Mouse (Mus musculus) embryonic facial prominence, embryonic 10.5 days (tissue): Measurements from ENCODE around the gene Ints4. TPM values are rescaled to one million over a fixed set of nuclear protein-coding genes. Genes with fewer than 3 reads are reported as not detected.
"Not testable (repeated sequence)": the region's sequence is repeated elsewhere in the genome, so short reads cannot be mapped to it uniquely, and the experiment has no call there.

Experiments used
- DNase-seq: peaks from one replicate; pipeline ENCODE4 v3.0.0-alpha.2; 2017; ENCODE audit warnings: low spot score
- H3K27ac ChIP-seq: fragments of 300-500 bp; sonication (generic); replicated peaks from 2 replicates; pipeline ENCODE4 v1.5.1; 2016; ENCODE audit warnings: mild to moderate bottlenecking
- H3K27me3 ChIP-seq: fragments of 300-500 bp; sonication (generic); replicated peaks from 2 replicates; pipeline ENCODE4 v1.6.1; 2016; ENCODE audit warnings: low read depth, mild to moderate bottlenecking; ENCODE audit not compliant: poor library complexity, severe bottlenecking
- H3K36me3 ChIP-seq: fragments of 300-500 bp; sonication (generic); replicated peaks from 2 replicates; pipeline ENCODE4 v1.6.1; 2016; ENCODE audit warnings: mild to moderate bottlenecking, moderate library complexity
- H3K4me1 ChIP-seq: fragments of 300-500 bp; sonication (generic); 2 replicates; pipeline ENCODE4 v1.6.1; 2016
- H3K4me3 ChIP-seq: fragments of 300-500 bp; sonication (generic); 2 replicates; pipeline ENCODE4 v1.5.1; 2016; ENCODE audit warnings: mild to moderate bottlenecking, moderate library complexity
- H3K9me3 ChIP-seq: fragments of 300-500 bp; sonication (generic); 2 replicates; pipeline ENCODE4 v1.6.1; 2016; ENCODE audit warnings: mild to moderate bottlenecking
- WGBS: fragments of 180-500 bp; shearing (Covaris S2); methylation state at CpG from one replicate; pipeline ENCODE4 v1.1.7; 2016; 5-methylcytosine and 5-hydroxymethylcytosine counted together
- polyA plus RNA-seq: library from polyadenylated mRNA; unstranded; fragments of >200 nt; fragmentation: Nextera tagmentation; extraction: Ambion mirVana; gene quantifications from 2 replicates; pipeline ENCODE4 v1.2.1, GENCODE M21; 2016

The Ints4 gene
- 67.9 and 68.3 TPM in 2 replicates for polyA plus RNA-seq

- WGBS, result 0% methylated on average over 24 of the region's 24 CpGs
- Histone ChIP-seq H3K27me3 (no peaks in the 10 kb centered on the region), H3K9me3 (no peaks in the 10 kb centered on the region), H3K4me1 (peaks cover 15% of the 10 kb centered on the region), H3K4me3 (peak within 1 kb of the TSS; percentile 77), H3K27ac (peak within 1 kb of the TSS; percentile 83), H3K36me3 (peaks cover 13% of the 10 kb centered on the region)
- peak; percentile 93 for DNase-seq
Measured at GRCm38 (mm10) chr7:97480821-97481339, at the start of gene Ints4. TSS of gene Ints4 (plus strand) at chr7:97480956.

GRCm38 (mm10) chr7:97433517-97433916 lies 47.2 kb upstream of the Ints4 start:
- H3K4me3 ChIP-seq, H3K36me3 ChIP-seq, H3K27ac ChIP-seq, DNase-seq, H3K27me3 ChIP-seq, H3K9me3 ChIP-seq: not testable (repeated sequence)
- WGBS, result 84% methylated on average over 3 of the region's 3 CpGs
- peaks cover 15% of the 10 kb centered on the region for H3K4me1 ChIP-seq

GRCm38 (mm10) chr7:97434517-97434916 lies 46.2 kb upstream of the Ints4 start:
- H3K27ac ChIP-seq, result no peak overlapping the region
- no peaks in the 10 kb centered on the region for H3K27me3 ChIP-seq
- H3K4me1 ChIP-seq, result peaks cover 9% of the 10 kb centered on the region
- no peaks in the 10 kb centered on the region for H3K36me3 ChIP-seq
- H3K9me3 ChIP-seq, result no peaks in the 10 kb centered on the region
- DNase-seq, result no peak
- no peak overlapping the region for H3K4me3 ChIP-seq
- 86% methylated on average over 10 of the region's 10 CpGs for WGBS

- H3K4me1 ChIP-seq, result no peaks in the 10 kb centered on the region
- DNase-seq, result no peak
- no peak overlapping the region for H3K27ac ChIP-seq
- H3K9me3 ChIP-seq, result peaks cover 6% of the 10 kb centered on the region; the same call in 1 of the 2 replicates
- H3K27me3 ChIP-seq, result no peaks in the 10 kb centered on the region
- H3K4me3 ChIP-seq, result no peak overlapping the region
- H3K36me3 ChIP-seq, result no peaks in the 10 kb centered on the region
Measured at GRCm38 (mm10) chr7:97438986-97439385, 41.8 kb upstream of the Ints4 start.

GRCm38 (mm10) chr7:97446171-97446925 lies 34.4 kb upstream of the Ints4 start:
- Histone ChIP-seq H3K36me3 (no peaks in the 10 kb centered on the region), H3K4me1 (no peaks in the 10 kb centered on the region; the same call in 1 of the 2 replicates), H3K27me3 (no peaks in the 10 kb centered on the region; the same call in 1 of the 2 replicates), H3K9me3 (peaks cover 6% of the 10 kb centered on the region; the same call in 1 of the 2 replicates), H3K4me3 (no peak overlapping the region), H3K27ac (no peak overlapping the region)
- no peak for DNase-seq
- 40% methylated on average over 6 of the region's 6 CpGs for WGBS

GRCm38 (mm10) chr7:97447050-97447531 lies 33.7 kb upstream of the Ints4 start:
- no peak overlapping the region for H3K4me3 ChIP-seq
- H3K27me3 ChIP-seq, result no peaks in the 10 kb centered on the region; the same call in 1 of the 2 replicates
- no peaks in the 10 kb centered on the region; the same call in 1 of the 2 replicates for H3K4me1 ChIP-seq
- peaks cover 4% of the 10 kb centered on the region; the same call in 1 of the 2 replicates for H3K9me3 ChIP-seq
- no peak for DNase-seq
- WGBS, result 57% methylated on average over 6 of the region's 6 CpGs
- no peak overlapping the region for H3K27ac ChIP-seq
- no peaks in the 10 kb centered on the region for H3K36me3 ChIP-seq

GRCm38 (mm10) chr7:97451023-97451422 lies 29.7 kb upstream of the Ints4 start, which contains the start of gene Kctd14:
TSS of gene Kctd14 (plus strand) at chr7:97451323.
- not testable (repeated sequence) for H3K27ac ChIP-seq, H3K36me3 ChIP-seq, H3K4me3 ChIP-seq, H3K9me3 ChIP-seq, DNase-seq
- peaks cover 17% of the 10 kb centered on the region; the same call in 1 of the 2 replicates for H3K27me3 ChIP-seq
- 82% methylated on average over 2 of the region's 2 CpGs for WGBS
- peaks cover 11% of the 10 kb centered on the region for H3K4me1 ChIP-seq

GRCm38 (mm10) chr7:97452196-97452595 lies 28.6 kb upstream of the Ints4 start:
- Histone ChIP-seq H3K27ac (no peak overlapping the region), H3K4me1 (peaks cover 11% of the 10 kb centered on the region), H3K9me3 (peaks cover 4% of the 10 kb centered on the region; the same call in 1 of the 2 replicates), H3K27me3 (peaks cover 17% of the 10 kb centered on the region; the same call in 1 of the 2 replicates), H3K4me3 (no peak overlapping the region), H3K36me3 (no peaks in the 10 kb centered on the region)
- DNase-seq, result no peak
- 76% methylated on average over 6 of the region's 6 CpGs for WGBS

GRCm38 (mm10) chr7:97453141-97453921 lies 27.4 kb upstream of the Ints4 start:
- peak; percentile 47 for DNase-seq
- peak overlapping the region; percentile 70 for H3K27ac ChIP-seq
- 9% methylated on average over 27 of the region's 27 CpGs for WGBS
- peaks cover 17% of the 10 kb centered on the region; the same call in 1 of the 2 replicates for H3K27me3 ChIP-seq
- H3K9me3 ChIP-seq, result peaks cover 4% of the 10 kb centered on the region; the same call in 1 of the 2 replicates
- no peaks in the 10 kb centered on the region for H3K36me3 ChIP-seq
- H3K4me1 ChIP-seq, result peaks cover 11% of the 10 kb centered on the region
- peak overlapping the region; percentile 60 for H3K4me3 ChIP-seq

GRCm38 (mm10) chr7:97454795-97455194 lies 26.0 kb upstream of the Ints4 start:
- no peak overlapping the region for H3K4me3 ChIP-seq
- WGBS, result 93% methylated on average over 10 of the region's 10 CpGs

GRCm38 (mm10) chr7:97455577-97455976 lies 25.2 kb upstream of the Ints4 start:
- 77% methylated on average over 3 of the region's 3 CpGs for WGBS
- no peak for DNase-seq

More at GRCm38 (mm10) chr7:97454795-97455194, 26.0 kb upstream of the Ints4 start:
- no peak for DNase-seq
- H3K4me1 ChIP-seq, result peaks cover 11% of the 10 kb centered on the region
- H3K27me3 ChIP-seq, result peaks cover 17% of the 10 kb centered on the region; the same call in 1 of the 2 replicates
- H3K9me3 ChIP-seq, result no peaks in the 10 kb centered on the region
- no peaks in the 10 kb centered on the region for H3K36me3 ChIP-seq
- no peak overlapping the region for H3K27ac ChIP-seq

GRCm38 (mm10) chr7:97473001-97473400 lies 7.8 kb upstream of the Ints4 start:
- Histone ChIP-seq H3K27me3 (no peaks in the 10 kb centered on the region), H3K27ac (no peak overlapping the region), H3K9me3 (no peaks in the 10 kb centered on the region), H3K4me1 (no peaks in the 10 kb centered on the region), H3K4me3 (no peak overlapping the region), H3K36me3 (no peaks in the 10 kb centered on the region)
- WGBS, result 85% methylated on average over 5 of the region's 5 CpGs
- DNase-seq, result no peak

More at GRCm38 (mm10) chr7:97455577-97455976, 25.2 kb upstream of the Ints4 start:
- peaks cover 17% of the 10 kb centered on the region; the same call in 1 of the 2 replicates for H3K27me3 ChIP-seq
- no peaks in the 10 kb centered on the region for H3K36me3 ChIP-seq
- H3K4me3 ChIP-seq, result no peak overlapping the region
- no peaks in the 10 kb centered on the region for H3K9me3 ChIP-seq
- H3K27ac ChIP-seq, result no peak overlapping the region
- peaks cover 11% of the 10 kb centered on the region for H3K4me1 ChIP-seq
